Mouse (Mus musculus): ENCODE measurements around the gene Xrcc6.

GRCm38 (mm10) chr15:82046246-82046891, 58.7 kb downstream of the Xrcc6 start:
- TF ChIP-seq POLR2A (IDR thresholded peaks at IDR 0.05; ENCODE audit: low read depth, low read length), result no peak
- TF ChIP-seq CTCF (IDR thresholded peaks at IDR 0.05; ENCODE audit: borderline replicate concordance, insufficient read depth, low read length), result no peak

Data from embryonic fibroblast, embryonic 13.5 days (primary cell).